Mouse (Mus musculus) cortical plate, adult 2 months (tissue): ENCODE results near the gene Rhoa.

ENCODE experiments used
- CTCF ChIP-seq: fragments of 200-500 bp; IDR thresholded peaks from 2 replicates; pipeline ENCODE4 v1.5.1; 2011; ENCODE audit warnings: mild to moderate bottlenecking, control low read depth, low read length; ENCODE audit not compliant: insufficient read depth; ENCODE audit errors: extremely low read depth
- POLR2A ChIP-seq: fragments of 200-500 bp; IDR thresholded peaks from 2 replicates; pipeline ENCODE4 v1.6.1; 2011; ENCODE audit warnings: mild to moderate bottlenecking, low read length, control low read depth; ENCODE audit not compliant: insufficient read depth; ENCODE audit errors: extremely low read depth

DNA sequence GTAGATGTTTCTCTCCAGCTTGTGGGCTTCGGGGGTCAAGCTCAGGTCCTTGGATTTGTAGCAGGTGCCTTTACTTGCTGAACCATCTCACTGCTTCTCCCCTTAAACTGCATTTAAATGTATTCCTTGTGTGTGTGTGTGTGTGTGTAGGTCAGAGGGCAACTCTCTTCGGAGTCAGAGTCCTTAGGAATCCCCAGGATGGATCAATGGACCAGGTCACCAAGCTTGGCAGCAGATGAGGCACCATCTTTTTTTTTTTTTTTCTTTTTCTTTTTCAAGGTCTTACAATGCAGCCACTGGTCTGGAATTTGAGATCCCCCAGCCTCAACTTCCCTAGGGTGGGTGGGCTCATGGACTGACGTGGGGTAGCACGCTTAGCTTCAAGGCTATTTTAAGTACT is 38.5 kb downstream of the Rhoa start:
- TF ChIP-seq POLR2A: no peak
- TF ChIP-seq CTCF: no peak
